Mouse (Mus musculus) kidney, postnatal 0 days (tissue): ENCODE measurements around the gene Spg21. TPM values are rescaled to one million over a fixed set of nuclear protein-coding genes. Genes with fewer than 3 reads are reported as not detected.

Experiments used
- ATAC-seq: fragments of 200-750 bp; cut with Nextera tagmentation; replicated peaks from 2 replicates; pipeline ENCODE4 v1.8.0; 2017; ENCODE audit warnings: low read depth, moderate number of reproducible peaks, moderate TSS enrichment, moderate library complexity; ENCODE audit not compliant: low FRiP score
- DNase-seq: peaks from one replicate; pipeline ENCODE4 v3.0.0-alpha.2; 2016; ENCODE audit warnings: low spot score
- H3K27ac ChIP-seq: fragments of 300-500 bp; sonication (generic); 2 replicates; pipeline ENCODE4 v1.5.1; 2014; ENCODE audit warnings: mild to moderate bottlenecking
- H3K27me3 ChIP-seq: fragments of 300-500 bp; sonication (generic); 2 replicates; pipeline ENCODE4 v1.6.1; 2014; ENCODE audit warnings: low read length, mixed read lengths; ENCODE audit not compliant: insufficient read depth
- H3K36me3 ChIP-seq: fragments of 300-500 bp; sonication (generic); 2 replicates; pipeline ENCODE4 v1.6.1; 2014; ENCODE audit warnings: low read length, mixed read lengths; ENCODE audit not compliant: insufficient read depth
- H3K4me1 ChIP-seq: fragments of 300-500 bp; sonication (generic); replicated peaks from 2 replicates; pipeline ENCODE4 v1.6.1; 2014; ENCODE audit warnings: antibody characterized with exemption, low read length, mixed read lengths; ENCODE audit not compliant: insufficient read depth
- H3K4me2 ChIP-seq: fragments of 300-500 bp; sonication (generic); 2 replicates; pipeline ENCODE4 v1.6.1; 2014; ENCODE audit warnings: mild to moderate bottlenecking, low read length, moderate library complexity, mixed read lengths
- H3K4me3 ChIP-seq: fragments of 300-500 bp; sonication (generic); replicated peaks from 2 replicates; pipeline ENCODE4 v1.5.1; 2014; ENCODE audit warnings: low read depth, low read length
- H3K9ac ChIP-seq: fragments of 300-500 bp; sonication (generic); 2 replicates; pipeline ENCODE4 v1.6.1; 2014; ENCODE audit warnings: low read depth, low read length
- H3K9me3 ChIP-seq: fragments of 300-500 bp; sonication (generic); replicated peaks from 2 replicates; pipeline ENCODE4 v1.6.1; 2016; ENCODE audit warnings: low read length, inconsistent platforms, mixed read lengths
- CTCF ChIP-seq: IDR thresholded peaks from 2 replicates; pipeline ENCODE4 v1.5.1; 2016; ENCODE audit warnings: antibody characterized with exemption, low read depth, mild to moderate bottlenecking, moderate library complexity
- WGBS: fragments of 180-500 bp; shearing (Covaris S2); extraction: QIAGEN DNeasy Blood & Tissue Kit; methylation state at CpG from one replicate; pipeline ENCODE4 v1.1.7; 2014; 5-methylcytosine and 5-hydroxymethylcytosine counted together
- polyA plus RNA-seq: library from polyadenylated mRNA; unstranded; fragments of >200 nt; fragmentation: Nextera tagmentation; extraction: Ambion mirVana; gene quantifications from 2 replicates; pipeline ENCODE4 v1.2.1, GENCODE M21; 2015

Spg21 gene
- polyA plus RNA-seq, 1 experiment from 2014 or later, result 122 TPM

GRCm38 (mm10) chr9:65435671-65436301 lies 25.0 kb upstream of the Spg21 start, which contains the start of gene Mtfmt:
TSS of gene Mtfmt (plus strand) at chr9:65435782.
- ATAC-seq, result peak; percentile 87
- TF ChIP-seq CTCF, result no peak
- peak within 1 kb of the TSS; percentile 82 for H3K9ac ChIP-seq
- under 1% methylated on average over 54 of the region's 54 CpGs for WGBS
- peak within 1 kb of the TSS; percentile 92 for H3K4me2 ChIP-seq
- H3K36me3 ChIP-seq, result 0 out of 2 replicates have a peak, but pooled peaks cover 9% of the 10 kb centered on the region
- no peaks in the 10 kb centered on the region for H3K4me1 ChIP-seq
- peak; percentile 95 for DNase-seq
- H3K27ac ChIP-seq, result no peak within 1 kb of the TSS
- no peaks in the 10 kb centered on the region for H3K9me3 ChIP-seq
- no peaks in the 10 kb centered on the region for H3K27me3 ChIP-seq
- H3K4me3 ChIP-seq, result peak within 1 kb of the TSS; percentile 95

- Histone ChIP-seq H3K4me2 (no peak overlapping the region), H3K4me3 (no peak overlapping the region), H3K27ac (no peak overlapping the region), H3K27me3 (no peaks in the 10 kb centered on the region), H3K4me1 (no peaks in the 10 kb centered on the region), H3K36me3 (peaks cover 45% of the 10 kb centered on the region; the same call in 1 of the 2 replicates), H3K9me3 (no peaks in the 10 kb centered on the region), H3K9ac (no peak overlapping the region)
- DNase-seq, result no peak
- ATAC-seq, result no peak
- TF ChIP-seq CTCF, result peak; percentile 47
- 89% methylated on average over 4 of the region's 4 CpGs for WGBS
These were observed 16.1 kb upstream of the Spg21 start for GRCm38 (mm10) chr9:65444692-65445091.

- no peaks in the 10 kb centered on the region for H3K4me1 ChIP-seq
- no peak overlapping the region for H3K27ac ChIP-seq
- no peak for ATAC-seq
- no peak overlapping the region for H3K4me2 ChIP-seq
- H3K9me3 ChIP-seq, result no peaks in the 10 kb centered on the region
- WGBS, result 88% methylated on average over 6 of the region's 6 CpGs
- no peaks in the 10 kb centered on the region for H3K27me3 ChIP-seq
- no peak overlapping the region for H3K4me3 ChIP-seq
- no peak for TF ChIP-seq CTCF
- DNase-seq, result no peak
- H3K9ac ChIP-seq, result no peak overlapping the region
- peaks cover 42% of the 10 kb centered on the region for H3K36me3 ChIP-seq
These were observed 12.8 kb upstream of the Spg21 start for GRCm38 (mm10) chr9:65447951-65448350.

- no peak overlapping the region for H3K9ac ChIP-seq
- TF ChIP-seq CTCF, result no peak
These were observed 1.8 kb upstream of the Spg21 start for GRCm38 (mm10) chr9:65458975-65459374.

GRCm38 (mm10) chr9:65460198-65460597 lies 549 bp upstream of the Spg21 start:
- Histone ChIP-seq H3K27me3 (no peaks in the 10 kb centered on the region), H3K36me3 (no peaks in the 10 kb centered on the region), H3K4me3 (peak overlapping the region; percentile 81), H3K4me1 (peaks cover 13% of the 10 kb centered on the region; the same call in 1 of the 2 replicates), H3K9ac (no peak overlapping the region), H3K27ac (peak overlapping the region; percentile 91), H3K4me2 (peak overlapping the region; percentile 55), H3K9me3 (no peaks in the 10 kb centered on the region)
- 40% methylated on average over 3 of the region's 3 CpGs for WGBS
- TF ChIP-seq CTCF, result no peak
- no peak for ATAC-seq
- DNase-seq, result no peak

More at GRCm38 (mm10) chr9:65458975-65459374, 1.8 kb upstream of the Spg21 start:
- ATAC-seq, result no peak
- Histone ChIP-seq H3K4me1 (peaks cover 13% of the 10 kb centered on the region; the same call in 1 of the 2 replicates), H3K9me3 (no peaks in the 10 kb centered on the region), H3K27ac (no peak overlapping the region), H3K36me3 (no peaks in the 10 kb centered on the region), H3K27me3 (no peaks in the 10 kb centered on the region), H3K4me2 (no peak overlapping the region), H3K4me3 (no peak overlapping the region)
- 81% methylated on average over 2 of the region's 2 CpGs for WGBS
- no peak for DNase-seq

- Histone ChIP-seq H3K9ac (peak overlapping the region; percentile 9; the same call in 1 of the 2 replicates), H3K36me3 (peaks cover 7% of the 10 kb centered on the region; the same call in 1 of the 2 replicates), H3K27me3 (no peaks in the 10 kb centered on the region), H3K4me3 (no peak overlapping the region), H3K9me3 (no peaks in the 10 kb centered on the region), H3K27ac (no peak overlapping the region), H3K4me2 (no peak overlapping the region), H3K4me1 (peaks cover 13% of the 10 kb centered on the region; the same call in 1 of the 2 replicates)
- WGBS, result 74% methylated on average over 5 of the region's 5 CpGs
- DNase-seq, result no peak
- ATAC-seq, result no peak
- no peak for TF ChIP-seq CTCF
These were observed 1.8 kb downstream of the Spg21 start for GRCm38 (mm10) chr9:65462544-65462943.
